Mouse (Mus musculus) leukemia stem cell, adult 10-12 weeks (primary cell): Measurements from ENCODE around the gene Olfr186. TPM values are rescaled to one million over a fixed set of nuclear protein-coding genes. Genes with fewer than 3 reads are reported as not detected.

ENCODE experiments used
- polyA plus RNA-seq: library from polyadenylated mRNA; stranded (reverse); fragments of >175 nt; gene quantifications from 2 replicates; pipeline ENCODE4 v1.2.3, GENCODE M21; 2012; ENCODE audit warnings: low replicate concordance

Olfr186 gene
- polyA plus RNA-seq = not detected in 2 replicates

GRCm38 (mm10) chr16:59030191-59030590 lies at the start of gene Olfr186:
TSS of gene Olfr186 (minus strand) at chr16:59030291.

DNA sequence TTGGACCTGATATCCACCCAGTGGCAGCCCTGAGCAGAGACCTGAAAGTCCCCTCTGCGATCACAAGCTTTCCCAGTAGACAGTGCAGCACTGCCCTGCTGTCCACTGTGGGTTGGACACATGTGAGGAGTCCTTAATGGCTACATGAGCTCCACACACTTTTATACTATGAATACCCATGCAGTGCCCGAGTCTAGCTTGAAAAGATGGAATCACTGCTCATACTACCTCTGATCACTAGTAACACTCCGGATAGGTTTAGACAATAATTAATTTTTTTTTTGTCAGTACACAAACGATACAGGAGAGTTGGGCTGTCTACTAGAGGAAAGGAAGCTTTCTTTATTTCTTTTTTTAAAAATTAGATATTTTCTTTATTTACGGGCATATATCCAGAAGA lies 47.8 kb upstream of the Olfr186 start, which contains the start of gene Olfr190:
Gene Olfr190 (minus strand): TSS at position 101 of the 400 bp plus-strand sequence.

DNA sequence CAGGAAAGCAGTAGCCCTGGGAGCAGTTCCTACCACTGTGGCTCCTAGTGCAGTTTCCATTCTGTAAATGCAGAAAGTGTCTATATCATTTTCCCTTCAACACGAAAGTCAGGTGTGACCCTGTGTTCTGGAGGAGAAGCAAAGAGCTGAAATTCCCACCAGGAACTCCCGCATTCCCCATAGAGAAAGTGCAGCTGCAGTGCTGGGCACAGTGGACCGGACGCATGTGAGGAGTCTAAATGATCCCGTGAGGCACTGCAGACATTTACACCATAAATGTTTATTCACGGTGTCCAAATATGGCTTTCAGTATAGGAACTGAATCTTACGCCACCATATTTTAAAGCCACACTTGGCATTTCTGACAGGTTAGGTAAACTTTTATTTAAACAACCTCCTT lies 9.6 kb upstream of the Olfr186 start, which contains the start of gene Olfr187:
Gene Olfr187 (minus strand): TSS at position 58 of the 400 bp plus-strand sequence.

DNA sequence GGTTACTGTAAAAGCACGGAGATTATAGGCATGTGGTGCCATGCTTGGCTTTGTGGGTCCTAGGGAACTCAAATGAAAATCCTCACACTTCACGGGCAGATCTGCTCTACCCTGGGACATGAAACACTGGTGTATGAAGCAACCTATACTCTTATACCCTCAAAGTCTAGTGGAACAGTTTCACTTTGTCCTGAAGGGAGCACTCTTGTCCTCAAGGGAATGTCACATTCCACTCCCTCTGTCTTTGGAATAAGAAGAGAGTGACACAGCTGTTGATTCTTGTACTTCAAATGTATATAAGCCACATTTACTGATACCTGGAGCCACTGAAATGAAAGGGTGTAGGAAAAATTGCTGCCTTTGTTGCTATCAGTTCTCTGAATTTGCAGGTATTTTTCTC lies 35.0 kb downstream of the Olfr186 start, which contains the start of gene Olfr183:
Gene Olfr183 (plus strand): TSS at position 301 of the 400 bp plus-strand sequence.

Other genes starting within 250 kb of the Olfr186 start
- gene Olfr173, start 230.0 kb downstream of the Olfr186 start, polyA plus RNA-seq = not detected in 2 replicates
- gene Olfr175-ps1, start 203.5 kb downstream of the Olfr186 start, polyA plus RNA-seq = not detected in 2 replicates
- not detected in 2 replicates for gene Olfr177, start 155.5 kb downstream of the Olfr186 start, polyA plus RNA-seq
- not detected in 2 replicates for gene Olfr178, start 138.2 kb downstream of the Olfr186 start, polyA plus RNA-seq
- gene Olfr181, start 101.5 kb downstream of the Olfr186 start, polyA plus RNA-seq = not detected in 2 replicates
- not detected in 2 replicates for gene Olfr180, start 100.9 kb downstream of the Olfr186 start, polyA plus RNA-seq
- not detected in 2 replicates for gene Olfr183, start 34.9 kb downstream of the Olfr186 start, polyA plus RNA-seq
- gene Olfr187, start 9.5 kb upstream of the Olfr186 start, polyA plus RNA-seq = not detected in 2 replicates
- not detected in 2 replicates for gene Olfr190, start 47.7 kb upstream of the Olfr186 start, polyA plus RNA-seq
- not detected in 2 replicates for gene Olfr191, start 59.5 kb upstream of the Olfr186 start, polyA plus RNA-seq
- not detected in 2 replicates for gene Olfr193, start 81.6 kb upstream of the Olfr186 start, polyA plus RNA-seq
- not detected in 2 replicates for gene Olfr194, start 90.8 kb upstream of the Olfr186 start, polyA plus RNA-seq
- gene Olfr195, start 116.8 kb upstream of the Olfr186 start, polyA plus RNA-seq = not detected in 2 replicates
- 0.14 TPM in 1 of 2 replicates, not detected in the other for gene Olfr196, start 140.2 kb upstream of the Olfr186 start, polyA plus RNA-seq
- not detected in 2 replicates for gene Olfr198, start 173.2 kb upstream of the Olfr186 start, polyA plus RNA-seq
- not detected in 2 replicates for gene Olfr199, start 189.5 kb upstream of the Olfr186 start, polyA plus RNA-seq
- gene Olfr201, start 242.3 kb upstream of the Olfr186 start, polyA plus RNA-seq = not detected in 2 replicates